Mouse (Mus musculus) olfactory bulb, adult 2 months (tissue): ENCODE measurements around the gene Adamts18.

Source experiments
- CTCF ChIP-seq: fragments of 200-500 bp; IDR thresholded peaks from 2 replicates; pipeline ENCODE4 v1.5.1; 2012; ENCODE audit warnings: low read depth, mild to moderate bottlenecking, low read length, moderate library complexity; ENCODE audit not compliant: insufficient read depth
- POLR2A ChIP-seq: fragments of 200-500 bp; IDR thresholded peaks from 2 replicates; pipeline ENCODE4 v1.6.1; 2012; ENCODE audit warnings: mild to moderate bottlenecking, low read depth, low read length, moderate library complexity; ENCODE audit not compliant: insufficient read depth

DNA sequence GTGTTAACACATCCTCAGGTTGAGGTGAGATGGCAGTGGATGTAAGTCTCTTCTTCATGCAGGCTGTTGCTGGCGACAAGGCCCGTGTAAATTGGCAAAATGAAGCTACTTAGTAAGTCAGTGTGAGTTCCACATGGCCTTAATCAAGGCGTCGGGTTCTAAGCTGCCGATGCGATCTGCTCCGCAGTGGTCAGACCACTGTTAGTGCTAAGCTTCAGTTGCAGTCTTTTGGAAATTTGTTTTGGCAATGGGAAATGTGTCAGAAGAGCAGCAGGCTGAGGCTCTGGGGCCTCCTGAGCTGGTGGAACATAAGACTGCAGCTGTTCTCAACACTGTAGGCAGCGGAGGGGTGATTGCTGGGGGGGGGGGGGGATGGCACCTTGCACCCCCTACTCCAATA is 182.6 kb downstream of the Adamts18 start:
- TF ChIP-seq CTCF (no peak), POLR2A (no peak)
